In genomic region chr1:133671801-133672200, GRCm38 (mm10) we compare ENCODE assay signal across 30 mouse cellular contexts. TPM values are rescaled to one million over a fixed set of nuclear protein-coding genes. Genes with fewer than 3 reads are reported as not detected.
A peak's percentile ranks its signal among the peaks of the same experiment; 100 is the strongest.
DNase-seq lines count a peak whose midpoint lies in the region; TF ChIP-seq lines count a peak whose summit lies in the region.
"Had no signal": no experiment of that assay in that cellular context is flagged by ENCODE, and none has a peak within 500 bp of the region (broad histone marks: within the 10 kb centered on the region; RNA-seq: fewer than 3 reads in every experiment).

No protein-coding gene starts in this region.

- no peak for TF ChIP-seq CTCF in ES-Bruce4 (IDR thresholded peaks at IDR 0.05; ENCODE audit: low read depth, low read length)

- DNase-seq in heart, adult 11 months: peak; percentile 30
- DNase-seq in heart, postnatal 14 days: no peak
- peak; percentile 84 for DNase-seq in R1 (ENCODE audit: low read depth, low spot score)
- DNase-seq in left cerebral cortex, postnatal 4 days: no peak
- no peak for DNase-seq in thymus, postnatal 25 days
- DNase-seq in layer of hippocampus, adult 18-20 months (ENCODE audit: low spot score in 2 of 2): no peak
- DNase-seq: adrenal gland, adult 8-10 months; adrenal gland, postnatal 25 days; cerebellum, adult 18-20 months; cerebellum, adult 9-10 months; cerebellum, postnatal 14 days; gastrocnemius, postnatal 10 days; heart, adult 2 months; kidney, adult 8-10 months had no signal

- peaks cover 7% of the 10 kb centered on the region for H3K36me3 ChIP-seq in ES-Bruce4 (ENCODE audit: control insufficient read depth, insufficient read depth, low read length, poor library complexity, severe bottlenecking)
- no peaks in the 10 kb centered on the region for H3K36me3 ChIP-seq in myocyte (ENCODE audit: control insufficient read depth, insufficient read depth)
- H3K36me3 ChIP-seq: embryonic facial prominence, embryonic 10.5 days; embryonic facial prominence, embryonic 13.5 days; forebrain, embryonic 12.5 days; forebrain, embryonic 15.5 days; G1E; heart, embryonic 10.5 days; heart, embryonic 13.5 days; hindbrain, embryonic 12.5 days; hindbrain, embryonic 15.5 days had no signal

- no peak for TF ChIP-seq POLR2A in ES-Bruce4 (IDR thresholded peaks at IDR 0.05; ENCODE audit: insufficient read depth, low read length)
- no peak for TF ChIP-seq POLR2A in myocyte (IDR thresholded peaks at IDR 0.05; ENCODE audit: insufficient read length, low read depth)

- H3K79me2 ChIP-seq in myocyte (ENCODE audit: control insufficient read depth, insufficient read depth): no peaks in the 10 kb centered on the region

- H3K4me3 ChIP-seq in ES-Bruce4 (ENCODE audit: low read depth, low read length) (0 out of 2 replicates have a peak overlapping the region, but pooled peaks have one; percentile 30), myocyte (no peak overlapping the region)
- H3K4me3 ChIP-seq: embryonic facial prominence, embryonic 10.5 days; embryonic facial prominence, embryonic 13.5 days; erythroblast, embryonic 14.5 days; forebrain, embryonic 12.5 days; forebrain, embryonic 15.5 days; heart, adult 2 months; heart, embryonic 10.5 days; heart, embryonic 13.5 days; hindbrain, embryonic 12.5 days; hindbrain, embryonic 15.5 days had no signal

- intact Hi-C loops in heart, postnatal 14 days (cut with DNase I): no loop called here
- intact Hi-C loops in left cerebral cortex, postnatal 4 days (cut with DNase I): no loop called here

- peak overlapping the region; percentile 89 for H3K27ac ChIP-seq in ES-Bruce4 (ENCODE audit: insufficient read depth, low read length)
- H3K27ac ChIP-seq: embryonic facial prominence, embryonic 10.5 days; embryonic facial prominence, embryonic 13.5 days; forebrain, embryonic 12.5 days; forebrain, embryonic 15.5 days; heart, adult 2 months; heart, embryonic 10.5 days; heart, embryonic 13.5 days; hindbrain, embryonic 12.5 days; hindbrain, embryonic 15.5 days had no signal

- peak; percentile 71; the same call in 1 of the 2 replicates for TF ChIP-seq EP300 in ES-Bruce4 (IDR thresholded peaks at IDR 0.05; ENCODE audit: insufficient read depth, low read depth, low read length)

- H3K4me1 ChIP-seq in ES-Bruce4 (ENCODE audit: control insufficient read depth, insufficient read depth, low read length): peaks cover 2% of the 10 kb centered on the region
- H3K4me1 ChIP-seq: embryonic facial prominence, embryonic 10.5 days; embryonic facial prominence, embryonic 13.5 days; forebrain, embryonic 15.5 days; heart, embryonic 10.5 days; heart, embryonic 13.5 days; hindbrain, embryonic 12.5 days; hindbrain, embryonic 15.5 days had no signal

- no peak overlapping the region for H3K4me2 ChIP-seq in myocyte (ENCODE audit: low read depth)
- H3K4me2 ChIP-seq: embryonic facial prominence, embryonic 13.5 days; forebrain, embryonic 12.5 days; forebrain, embryonic 15.5 days; heart, embryonic 13.5 days; hindbrain, embryonic 12.5 days; hindbrain, embryonic 15.5 days had no signal

- H3K9me3 ChIP-seq in ES-Bruce4 (replicated peaks; ENCODE audit: control insufficient read depth, insufficient read depth, low read length, poor library complexity, severe bottlenecking): no peaks in the 10 kb centered on the region
- H3K9me3 ChIP-seq: embryonic facial prominence, embryonic 10.5 days; embryonic facial prominence, embryonic 13.5 days; forebrain, embryonic 12.5 days; forebrain, embryonic 15.5 days; G1E; heart, embryonic 10.5 days; heart, embryonic 13.5 days; hindbrain, embryonic 12.5 days; hindbrain, embryonic 15.5 days had no signal

- peak overlapping the region; percentile 23 for H3K9ac ChIP-seq in ES-Bruce4 (ENCODE audit: low read depth, poor library complexity, severe bottlenecking)
- H3K9ac ChIP-seq: embryonic facial prominence, embryonic 13.5 days; forebrain, embryonic 12.5 days; forebrain, embryonic 15.5 days; heart, embryonic 13.5 days; hindbrain, embryonic 12.5 days; hindbrain, embryonic 15.5 days had no signal

- no peak overlapping the region for H3ac ChIP-seq in myocyte (ENCODE audit: control insufficient read depth, insufficient read length)

- no peaks in the 10 kb centered on the region for H3K27me3 ChIP-seq in ES-Bruce4 (ENCODE audit: control insufficient read depth, insufficient read depth, low read length, poor library complexity, severe bottlenecking)
- H3K27me3 ChIP-seq in myocyte (ENCODE audit: control insufficient read depth, insufficient read depth, insufficient read length): no peaks in the 10 kb centered on the region
- H3K27me3 ChIP-seq: embryonic facial prominence, embryonic 13.5 days; forebrain, embryonic 12.5 days; forebrain, embryonic 15.5 days; heart, embryonic 13.5 days; hindbrain, embryonic 12.5 days; hindbrain, embryonic 15.5 days; Patski had no signal

TF ChIP-seq in myocyte, 11 proteins besides CTCF, POLR2A, EP300 and RAD21:
- peak in 2 of 3 experiments; percentile 8 to 37 for TF ChIP-seq MYOD1 (IDR thresholded peaks at IDR 0.05; ENCODE audit: control insufficient read depth in 1 of 3, insufficient read length in 2 of 3, low read depth in 2 of 3)
- no peak for TF ChIP-seq TCF3 (IDR thresholded peaks at IDR 0.05; ENCODE audit: insufficient read length, low read depth)
- no peak for TF ChIP-seq SRF (IDR thresholded peaks at IDR 0.05; ENCODE audit: control insufficient read depth, insufficient read length, low read depth)
- no peak for TF ChIP-seq REST (IDR thresholded peaks at IDR 0.05; ENCODE audit: insufficient read depth, insufficient read length)
- TF ChIP-seq MYOG (IDR thresholded peaks at IDR 0.05; ENCODE audit: control insufficient read depth in 1 of 3, insufficient read depth in 1 of 3, insufficient read length in 2 of 3, low read depth in 2 of 3): peak in 2 of 3 experiments; percentile 52 to 53
- TF ChIP-seq USF1 (IDR thresholded peaks at IDR 0.05; ENCODE audit: low read depth): no peak
- no peak for TF ChIP-seq MAX (IDR thresholded peaks at IDR 0.05; ENCODE audit: low read depth)

RNA-seq across cellular contexts. Expression of gene Gm38394, which starts 10.7 kb away (rescaled TPM):
- total RNA-seq in heart, postnatal 14 days (2021): 10 to 100 TPM; 28.3 to 29.5 TPM
- 79.1 and 81.1 TPM in 2 replicates for polyA plus RNA-seq in ES-Bruce4 (2011; ENCODE audit: insufficient read depth, insufficient read length, low read depth, missing spikeins)
- polyA plus RNA-seq in myocyte (2012; fragmentation: generic; extraction: Trizol): 2.6 TPM
- 10 to 100 TPM; 24.3 to 34.9 TPM for total RNA-seq in left cerebral cortex, postnatal 4 days (2021)
- 10 to 100 TPM; 27.3 to 27.7 TPM for total RNA-seq in layer of hippocampus, adult 18-20 months (2021)

RNA-seq across cellular contexts. Expression of gene Zbed6, which starts 11.1 kb away (rescaled TPM):
- total RNA-seq in heart, postnatal 14 days (2021): 1 to 10 TPM; 3.4 to 5.8 TPM
- polyA plus RNA-seq in ES-Bruce4 (2011; ENCODE audit: insufficient read depth, insufficient read length, low read depth, missing spikeins) (36.9 and 38.4 TPM in 2 replicates), myocyte (2012; fragmentation: generic; extraction: Trizol) (3.2 TPM)
- 10 to 100 TPM in 1 of 2 experiments, 1 to 10 TPM in 1; 6.5 to 14.2 TPM for total RNA-seq in left cerebral cortex, postnatal 4 days (2021)
- total RNA-seq in layer of hippocampus, adult 18-20 months (2021): 1 to 10 TPM; 3.3 to 4.7 TPM
- polyA plus RNA-seq: activated CD4-positive, CD25-positive, alpha-beta regulatory T cell, adult 4 months; embryonic facial prominence, embryonic 10.5 days; embryonic facial prominence, embryonic 13.5 days; erythroblast, embryonic 14.5 days; forebrain, embryonic 12.5 days; forebrain, embryonic 15.5 days; G1E; heart, embryonic 10.5 days; heart, embryonic 13.5 days; heart, embryonic 16.5 days; hindbrain, embryonic 12.5 days; hindbrain, embryonic 15.5 days; intestine, embryonic 14.5 days had no signal

RNA-seq across cellular contexts. Expression of gene Lax1, which starts 18.1 kb away (rescaled TPM):
- total RNA-seq in heart, postnatal 14 days (2021): under 1 TPM; 0.19 to 0.51 TPM
- polyA plus RNA-seq in ES-Bruce4 (2011; ENCODE audit: insufficient read depth, insufficient read length, low read depth, missing spikeins): 1.4 and 1.5 TPM in 2 replicates
- polyA plus RNA-seq in myocyte (2012; fragmentation: generic; extraction: Trizol): 0.05 TPM
- under 1 TPM; 0.16 to 0.64 TPM for total RNA-seq in left cerebral cortex, postnatal 4 days (2021)
- not detected for total RNA-seq in layer of hippocampus, adult 18-20 months (2021)
- total RNA-seq: adrenal gland, postnatal 25 days had no signal
- polyA plus RNA-seq: forebrain, embryonic 15.5 days; G1E had no signal

Comparison
In these comparisons a context has a peak if more than half of its experiments do, and no peak if none do; other contexts are left out.
1. DNase-seq: peak in heart, adult 11 months (single experiment) and R1 (single experiment); none in heart, postnatal 14 days (0 of 2), left cerebral cortex, postnatal 4 days (single experiment), thymus, postnatal 25 days (single experiment) and layer of hippocampus, adult 18-20 months (0 of 2).